Mouse (Mus musculus): ENCODE data around the gene Ppp6r3.

Ppp6r3 gene

GRCm38 (mm10) chr19:3489826-3490225 lies 85.7 kb downstream of the Ppp6r3 start:
- no peak for DNase-seq

- no peak for DNase-seq
Observed at GRCm38 (mm10) chr19:3482831-3483230, 92.7 kb downstream of the Ppp6r3 start.

- DNase-seq = no peak
Observed at GRCm38 (mm10) chr19:3480101-3480500, 95.4 kb downstream of the Ppp6r3 start.

- no peak for DNase-seq
Observed at GRCm38 (mm10) chr19:3476996-3477395, 98.6 kb downstream of the Ppp6r3 start.

- no peak for DNase-seq
Observed at GRCm38 (mm10) chr19:3471218-3471617, 104.3 kb downstream of the Ppp6r3 start.

- no peak for DNase-seq
Observed at GRCm38 (mm10) chr19:3467574-3467973, 108.0 kb downstream of the Ppp6r3 start.

GRCm38 (mm10) chr19:3459986-3460385 lies 115.6 kb downstream of the Ppp6r3 start:
- DNase-seq = no peak

- no peak for DNase-seq
Observed at GRCm38 (mm10) chr19:3458331-3459099, 117.0 kb downstream of the Ppp6r3 start.

- no peak for DNase-seq
Observed at GRCm38 (mm10) chr19:3457700-3458099, 117.8 kb downstream of the Ppp6r3 start.

GRCm38 (mm10) chr19:3451649-3452048 lies 123.9 kb downstream of the Ppp6r3 start:
- no peak for DNase-seq

GRCm38 (mm10) chr19:3451170-3451569 lies 124.4 kb downstream of the Ppp6r3 start:
- DNase-seq = peak; percentile 77

- no peak for DNase-seq
Observed at GRCm38 (mm10) chr19:3450714-3451113, 124.8 kb downstream of the Ppp6r3 start.

- DNase-seq = peak; percentile 26
Observed at GRCm38 (mm10) chr19:3449248-3449647, 126.3 kb downstream of the Ppp6r3 start.

GRCm38 (mm10) chr19:3447348-3447747 lies 128.2 kb downstream of the Ppp6r3 start:
- no peak for DNase-seq

GRCm38 (mm10) chr19:3441092-3441491 lies 134.5 kb downstream of the Ppp6r3 start:
- DNase-seq = no peak

- no peak for DNase-seq
Observed at GRCm38 (mm10) chr19:3440667-3441066, 134.9 kb downstream of the Ppp6r3 start.

GRCm38 (mm10) chr19:3437980-3438379 lies 137.6 kb downstream of the Ppp6r3 start:
- peak; percentile 26 for DNase-seq

- peak; percentile 53 for DNase-seq
Observed at GRCm38 (mm10) chr19:3436840-3437239, 138.7 kb downstream of the Ppp6r3 start.

- DNase-seq = no peak
Observed at GRCm38 (mm10) chr19:3435824-3436223, 139.7 kb downstream of the Ppp6r3 start.

- DNase-seq = no peak
Observed at GRCm38 (mm10) chr19:3434641-3435040, 140.9 kb downstream of the Ppp6r3 start.

GRCm38 (mm10) chr19:3434124-3434523 lies 141.4 kb downstream of the Ppp6r3 start:
- no peak for DNase-seq

- DNase-seq = no peak
Observed at GRCm38 (mm10) chr19:3431969-3432368, 143.6 kb downstream of the Ppp6r3 start.

- no peak for DNase-seq
Observed at GRCm38 (mm10) chr19:3431066-3431465, 144.5 kb downstream of the Ppp6r3 start.

- DNase-seq = peak; percentile 29
Observed at GRCm38 (mm10) chr19:3429156-3429816, 146.3 kb downstream of the Ppp6r3 start.

Measured in kidney, postnatal 10 days (tissue).